Mouse (Mus musculus): ENCODE data around the gene Kctd20. TPM values are rescaled to one million over a fixed set of nuclear protein-coding genes. Genes with fewer than 3 reads are reported as not detected.
"Not testable (repeated sequence)": the region's sequence is repeated elsewhere in the genome, so short reads cannot be mapped to it uniquely, and the experiment has no call there.

Gene Kctd20
- polyA plus RNA-seq, 1 experiment: 81.5 TPM

GRCm38 (mm10) chr17:28982591-28982990, 30.8 kb downstream of the Kctd20 start:
- H3K4me3 ChIP-seq (replicated peaks; ENCODE audit: control insufficient read depth, low read depth, low read length): no peak overlapping the region
- H3K27ac ChIP-seq (ENCODE audit: control insufficient read depth, insufficient read depth, low read depth, low read length, poor library complexity): no peak overlapping the region
- H3K4me1 ChIP-seq (ENCODE audit: control insufficient read depth, insufficient read depth, low read length): no peaks in the 10 kb centered on the region
- WGBS: 68% methylated on average over 4 of the region's 4 CpGs
- TF ChIP-seq CTCF (IDR thresholded peaks at IDR 0.05; ENCODE audit: control insufficient read depth, insufficient read depth, low read length) (no peak), POLR2A (IDR thresholded peaks at IDR 0.05; ENCODE audit: borderline replicate concordance, control insufficient read depth, low read depth, low read length) (no peak)

GRCm38 (mm10) chr17:28984724-28985420, 33.1 kb downstream of the Kctd20 start:
- Histone ChIP-seq H3K27ac (ENCODE audit: control insufficient read depth, insufficient read depth, low read depth, low read length, poor library complexity) (no peak overlapping the region), H3K4me3 (replicated peaks; ENCODE audit: control insufficient read depth, low read depth, low read length) (no peak overlapping the region), H3K4me1 (ENCODE audit: control insufficient read depth, insufficient read depth, low read length) (no peaks in the 10 kb centered on the region)
- TF ChIP-seq CTCF (IDR thresholded peaks at IDR 0.05; ENCODE audit: control insufficient read depth, insufficient read depth, low read length) (no peak), POLR2A (IDR thresholded peaks at IDR 0.05; ENCODE audit: borderline replicate concordance, control insufficient read depth, low read depth, low read length) (no peak)
- WGBS: 95% methylated on average over 1 of the region's 1 CpGs

GRCm38 (mm10) chr17:28986833-28987232, 35.1 kb downstream of the Kctd20 start:
- no peak overlapping the region for H3K27ac ChIP-seq (ENCODE audit: control insufficient read depth, insufficient read depth, low read depth, low read length, poor library complexity)
- no peak for TF ChIP-seq POLR2A (IDR thresholded peaks at IDR 0.05; ENCODE audit: borderline replicate concordance, control insufficient read depth, low read depth, low read length)
- TF ChIP-seq CTCF (IDR thresholded peaks at IDR 0.05; ENCODE audit: control insufficient read depth, insufficient read depth, low read length): peak; percentile 34; the same call in 1 of the 2 replicates
- no peaks in the 10 kb centered on the region for H3K4me1 ChIP-seq (ENCODE audit: control insufficient read depth, insufficient read depth, low read length)
- H3K4me3 ChIP-seq (replicated peaks; ENCODE audit: control insufficient read depth, low read depth, low read length): no peak overlapping the region

DNA sequence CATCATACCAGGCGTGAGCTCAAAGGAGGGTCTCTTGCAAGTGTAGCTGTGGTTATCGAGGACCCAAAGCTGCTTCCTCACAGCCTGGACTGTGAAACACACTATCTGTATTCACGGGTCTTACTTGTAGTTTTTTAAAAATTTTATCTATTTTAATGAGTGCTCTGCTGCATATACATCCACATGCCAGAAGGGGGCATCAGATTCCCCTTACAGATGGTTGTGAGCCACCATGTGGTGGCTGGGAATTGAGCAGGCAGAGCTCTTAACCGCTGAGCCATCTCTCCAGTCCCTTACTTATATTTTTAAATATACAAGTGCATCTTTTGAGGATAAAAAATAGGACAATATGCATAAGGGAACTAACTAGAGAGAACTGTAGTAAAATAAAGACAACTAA, 36.0 kb downstream of the Kctd20 start:
- 49% methylated on average over 4 of the region's 4 CpGs for WGBS
- Histone ChIP-seq H3K27ac (ENCODE audit: control insufficient read depth, insufficient read depth, low read depth, low read length, poor library complexity) (no peak overlapping the region), H3K4me3 (replicated peaks; ENCODE audit: control insufficient read depth, low read depth, low read length) (no peak overlapping the region), H3K4me1 (ENCODE audit: control insufficient read depth, insufficient read depth, low read length) (no peaks in the 10 kb centered on the region)
- TF ChIP-seq POLR2A (IDR thresholded peaks at IDR 0.05; ENCODE audit: borderline replicate concordance, control insufficient read depth, low read depth, low read length) (no peak), CTCF (IDR thresholded peaks at IDR 0.05; ENCODE audit: control insufficient read depth, insufficient read depth, low read length) (peak; percentile 71)

DNA sequence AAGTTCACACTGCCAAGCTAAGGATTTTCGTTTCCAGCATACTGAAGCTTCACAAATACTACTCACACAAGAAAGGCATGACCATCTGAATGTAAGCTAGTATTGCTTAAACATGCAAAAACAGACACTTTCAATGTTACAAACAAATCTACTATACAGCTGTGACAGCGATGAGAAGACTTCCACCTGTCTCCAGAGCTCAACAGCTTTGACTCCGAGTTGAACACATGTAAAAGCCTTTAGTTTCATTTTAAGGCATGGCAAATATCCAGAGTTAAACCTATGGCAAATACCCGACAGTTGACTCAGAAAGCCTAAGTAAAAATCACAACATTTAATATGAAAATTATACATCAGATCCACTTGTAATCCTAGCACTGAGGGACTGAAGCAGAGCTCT, 36.5 kb downstream of the Kctd20 start:
- no peak for TF ChIP-seq CTCF (IDR thresholded peaks at IDR 0.05; ENCODE audit: control insufficient read depth, insufficient read depth, low read length)
- 92% methylated on average over 4 of the region's 4 CpGs for WGBS
- no peak overlapping the region for H3K4me3 ChIP-seq (replicated peaks; ENCODE audit: control insufficient read depth, low read depth, low read length)
- H3K27ac ChIP-seq (ENCODE audit: control insufficient read depth, insufficient read depth, low read depth, low read length, poor library complexity): no peak overlapping the region
- no peaks in the 10 kb centered on the region for H3K4me1 ChIP-seq (ENCODE audit: control insufficient read depth, insufficient read depth, low read length)

DNA sequence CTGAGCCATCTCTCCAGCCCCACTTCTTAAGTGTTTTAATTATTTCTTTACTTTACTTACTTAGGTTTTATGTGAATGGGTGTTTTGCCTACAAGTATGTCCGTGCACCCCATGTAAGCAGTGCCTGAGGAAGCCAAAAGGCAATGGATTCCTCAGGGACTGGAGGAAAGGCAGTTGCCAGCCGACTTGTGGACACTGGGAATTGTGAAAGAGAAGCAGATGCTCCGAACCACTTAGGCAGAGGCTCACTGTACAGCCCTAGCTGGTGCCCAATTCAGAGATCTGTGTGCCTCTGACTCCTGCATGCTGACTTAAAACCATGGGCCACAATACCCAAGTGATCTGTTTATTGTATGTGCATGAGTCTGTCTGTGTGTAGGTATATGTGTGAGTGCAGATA, 37.2 kb downstream of the Kctd20 start:
- 78% methylated on average over 3 of the region's 3 CpGs for WGBS
- no peak for TF ChIP-seq CTCF (IDR thresholded peaks at IDR 0.05; ENCODE audit: control insufficient read depth, insufficient read depth, low read length)
- TF ChIP-seq POLR2A (IDR thresholded peaks at IDR 0.05; ENCODE audit: borderline replicate concordance, control insufficient read depth, low read depth, low read length): no peak
- Histone ChIP-seq H3K27ac (ENCODE audit: control insufficient read depth, insufficient read depth, low read depth, low read length, poor library complexity) (no peak overlapping the region), H3K4me3 (replicated peaks; ENCODE audit: control insufficient read depth, low read depth, low read length) (no peak overlapping the region), H3K4me1 (ENCODE audit: control insufficient read depth, insufficient read depth, low read length) (no peaks in the 10 kb centered on the region)

- no peak for TF ChIP-seq CTCF (IDR thresholded peaks at IDR 0.05; ENCODE audit: control insufficient read depth, insufficient read depth, low read length)
- no peak for TF ChIP-seq POLR2A (IDR thresholded peaks at IDR 0.05; ENCODE audit: borderline replicate concordance, control insufficient read depth, low read depth, low read length)
- WGBS: 82% methylated on average over 4 of the region's 4 CpGs
- H3K4me3 ChIP-seq (replicated peaks; ENCODE audit: control insufficient read depth, low read depth, low read length): no peak overlapping the region
- no peaks in the 10 kb centered on the region for H3K4me1 ChIP-seq (ENCODE audit: control insufficient read depth, insufficient read depth, low read length)
- no peak overlapping the region for H3K27ac ChIP-seq (ENCODE audit: control insufficient read depth, insufficient read depth, low read depth, low read length, poor library complexity)
Observed at GRCm38 (mm10) chr17:28990060-28990459, 38.3 kb downstream of the Kctd20 start.

DNA sequence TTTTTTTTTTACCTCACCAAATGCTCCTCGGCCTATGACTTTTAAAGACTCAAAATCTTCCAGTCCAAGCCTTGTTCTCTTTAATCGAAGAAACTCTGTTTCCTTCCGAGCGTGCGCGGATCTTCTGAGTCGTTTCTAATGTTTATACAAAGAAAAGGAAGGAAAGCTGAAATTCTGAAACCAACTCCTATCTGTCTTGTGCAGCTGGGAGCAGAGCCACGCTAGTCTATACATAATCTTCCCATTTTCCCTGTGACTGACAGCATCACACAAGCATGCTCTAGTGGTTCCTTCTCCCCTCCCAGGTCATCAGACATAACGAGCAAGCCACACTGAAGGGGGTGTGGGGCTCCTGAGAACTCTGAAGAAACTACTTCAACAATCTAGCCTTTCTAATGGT, 39.5 kb downstream of the Kctd20 start:
- Histone ChIP-seq H3K27ac (ENCODE audit: control insufficient read depth, insufficient read depth, low read depth, low read length, poor library complexity) (no peak overlapping the region), H3K4me1 (ENCODE audit: control insufficient read depth, insufficient read depth, low read length) (no peaks in the 10 kb centered on the region), H3K4me3 (replicated peaks; ENCODE audit: control insufficient read depth, low read depth, low read length) (no peak overlapping the region)
- 77% methylated on average over 9 of the region's 9 CpGs for WGBS
- TF ChIP-seq CTCF (IDR thresholded peaks at IDR 0.05; ENCODE audit: control insufficient read depth, insufficient read depth, low read length): no peak
- no peak for TF ChIP-seq POLR2A (IDR thresholded peaks at IDR 0.05; ENCODE audit: borderline replicate concordance, control insufficient read depth, low read depth, low read length)

- H3K27ac ChIP-seq (ENCODE audit: control insufficient read depth, insufficient read depth, low read depth, low read length, poor library complexity): no peak overlapping the region
- WGBS: 90% methylated on average over 7 of the region's 7 CpGs
- TF ChIP-seq CTCF (IDR thresholded peaks at IDR 0.05; ENCODE audit: control insufficient read depth, insufficient read depth, low read length): no peak
- no peak for TF ChIP-seq POLR2A (IDR thresholded peaks at IDR 0.05; ENCODE audit: borderline replicate concordance, control insufficient read depth, low read depth, low read length)
- H3K4me3 ChIP-seq (replicated peaks; ENCODE audit: control insufficient read depth, low read depth, low read length): no peak overlapping the region
- H3K4me1 ChIP-seq (ENCODE audit: control insufficient read depth, insufficient read depth, low read length): no peaks in the 10 kb centered on the region
Observed at GRCm38 (mm10) chr17:28992105-28992504, 40.4 kb downstream of the Kctd20 start.

GRCm38 (mm10) chr17:28993004-28993403, 41.3 kb downstream of the Kctd20 start:
- H3K4me3 ChIP-seq (replicated peaks; ENCODE audit: control insufficient read depth, low read depth, low read length); H3K27ac ChIP-seq (ENCODE audit: control insufficient read depth, insufficient read depth, low read depth, low read length, poor library complexity); H3K4me1 ChIP-seq (ENCODE audit: control insufficient read depth, insufficient read depth, low read length): not testable (repeated sequence)
- WGBS: 83% methylated on average over 1 of the region's 1 CpGs
